Mouse (Mus musculus): Measurements from ENCODE around the gene Ptpa. TPM values are rescaled to one million over a fixed set of nuclear protein-coding genes. Genes with fewer than 3 reads are reported as not detected.

Gene Ptpa
- polyA plus RNA-seq, 1 experiment, result 1,193 TPM

GRCm38 (mm10) chr2:30415157-30415935, 493 bp upstream of the Ptpa start, which contains the start of gene Crat:
Gene Crat, minus strand, starts transcription at chr2:30415813.
- TF ChIP-seq GATA1 (IDR thresholded peaks at IDR 0.05; ENCODE audit: low read length), result no peak

- no peak for TF ChIP-seq GATA1 (IDR thresholded peaks at IDR 0.05; ENCODE audit: low read length)
Observed at GRCm38 (mm10) chr2:30416649-30416965, 768 bp downstream of the Ptpa start.

GRCm38 (mm10) chr2:30417595-30418165, 1.8 kb downstream of the Ptpa start:
- TF ChIP-seq GATA1 (IDR thresholded peaks at IDR 0.05; ENCODE audit: low read length), result no peak

GRCm38 (mm10) chr2:30418259-30418658, 2.4 kb downstream of the Ptpa start:
- no peak for TF ChIP-seq GATA1 (IDR thresholded peaks at IDR 0.05; ENCODE audit: low read length)

GRCm38 (mm10) chr2:30419112-30419511, 3.3 kb downstream of the Ptpa start:
- no peak for TF ChIP-seq GATA1 (IDR thresholded peaks at IDR 0.05; ENCODE audit: low read length)

- TF ChIP-seq GATA1 (IDR thresholded peaks at IDR 0.05; ENCODE audit: low read length), result no peak
Observed at GRCm38 (mm10) chr2:30421432-30421831, 5.6 kb downstream of the Ptpa start.

GRCm38 (mm10) chr2:30429156-30429555, 13.3 kb downstream of the Ptpa start:
- TF ChIP-seq GATA1 (IDR thresholded peaks at IDR 0.05; ENCODE audit: low read length), result no peak

GRCm38 (mm10) chr2:30435326-30436155, 19.7 kb downstream of the Ptpa start:
- TF ChIP-seq GATA1 (IDR thresholded peaks at IDR 0.05; ENCODE audit: low read length), result no peak

- TF ChIP-seq GATA1 (IDR thresholded peaks at IDR 0.05; ENCODE audit: low read length), result no peak
Observed at GRCm38 (mm10) chr2:30436156-30436545, 20.3 kb downstream of the Ptpa start.

GRCm38 (mm10) chr2:30436809-30437208, 21.0 kb downstream of the Ptpa start:
- no peak for TF ChIP-seq GATA1 (IDR thresholded peaks at IDR 0.05; ENCODE audit: low read length)

GRCm38 (mm10) chr2:30437791-30438190, 22.0 kb downstream of the Ptpa start:
- no peak for TF ChIP-seq GATA1 (IDR thresholded peaks at IDR 0.05; ENCODE audit: low read length)

- no peak for TF ChIP-seq GATA1 (IDR thresholded peaks at IDR 0.05; ENCODE audit: low read length)
Observed at GRCm38 (mm10) chr2:30439631-30440030, 23.8 kb downstream of the Ptpa start.

- no peak for TF ChIP-seq GATA1 (IDR thresholded peaks at IDR 0.05; ENCODE audit: low read length)
Observed at GRCm38 (mm10) chr2:30440211-30440700, 24.4 kb downstream of the Ptpa start.

GRCm38 (mm10) chr2:30440701-30441517, 25.1 kb downstream of the Ptpa start:
- TF ChIP-seq GATA1 (IDR thresholded peaks at IDR 0.05; ENCODE audit: low read length), result no peak

All from G1E-ER4 (cell line).